Mouse (Mus musculus) heart, postnatal 0 days (tissue): ENCODE results near the gene Nlgn2.
A peak's percentile ranks its signal among the peaks of the same experiment; 100 is the strongest.

Experiments used
- CTCF ChIP-seq: IDR thresholded peaks from 2 replicates; pipeline ENCODE4 v1.5.1; 2016; ENCODE audit warnings: antibody characterized with exemption, control low read depth, low read depth
- EP300 ChIP-seq: IDR thresholded peaks from 2 replicates; pipeline ENCODE4 v1.6.1; 2016; ENCODE audit warnings: antibody characterized with exemption, low read depth

DNA sequence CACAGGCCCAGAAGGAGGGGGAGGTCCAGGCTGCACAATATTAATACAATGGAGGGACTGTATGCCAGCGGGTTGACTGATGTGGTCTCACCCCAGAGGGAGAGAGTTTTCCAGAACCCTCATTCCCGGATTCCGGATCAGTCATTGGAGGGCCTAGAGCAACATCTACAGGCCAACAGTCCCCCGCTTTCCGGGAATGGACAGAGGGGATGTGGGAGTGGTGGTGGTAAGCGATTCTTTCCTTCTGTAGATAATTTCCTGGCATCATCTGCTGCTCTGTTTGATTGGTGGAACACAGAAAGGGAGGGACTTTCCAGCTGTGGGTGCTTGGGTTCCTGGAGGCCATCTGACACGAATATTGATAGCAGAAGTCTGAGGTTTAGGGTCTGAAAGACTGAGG, 38.6 kb upstream of the Nlgn2 start:
- TF ChIP-seq CTCF (no peak; the same call in 1 of the 2 replicates), EP300 (peak; percentile 77; the same call in 1 of the 2 replicates)
